Mouse (Mus musculus) cerebellum, adult 2 months (tissue): ENCODE measurements around the gene Elmo1.

ENCODE experiments used
- CTCF ChIP-seq: fragments of 200-500 bp; IDR thresholded peaks from 2 replicates; pipeline ENCODE4 v1.5.1; 2011; ENCODE audit warnings: low read depth, mild to moderate bottlenecking, control low read depth, low read length, moderate library complexity, borderline replicate concordance; ENCODE audit not compliant: insufficient read depth
- POLR2A ChIP-seq: fragments of 200-500 bp; IDR thresholded peaks from 2 replicates; pipeline ENCODE4 v1.6.1; 2011; ENCODE audit warnings: low read length, control low read depth, borderline replicate concordance; ENCODE audit not compliant: insufficient read depth

GRCm38 (mm10) chr13:20072043-20072442 lies 18.4 kb upstream of the Elmo1 start:
- TF ChIP-seq CTCF (no peak), POLR2A (no peak)
